Mouse (Mus musculus) urinary bladder, postnatal 10 days (tissue): ENCODE results near the gene 2310022B05Rik.

Experiments
- DNase-seq: peaks from one replicate; pipeline ENCODE4 v3.0.0; 2022; ENCODE audit warnings: low spot score

Gene 2310022B05Rik

DNA sequence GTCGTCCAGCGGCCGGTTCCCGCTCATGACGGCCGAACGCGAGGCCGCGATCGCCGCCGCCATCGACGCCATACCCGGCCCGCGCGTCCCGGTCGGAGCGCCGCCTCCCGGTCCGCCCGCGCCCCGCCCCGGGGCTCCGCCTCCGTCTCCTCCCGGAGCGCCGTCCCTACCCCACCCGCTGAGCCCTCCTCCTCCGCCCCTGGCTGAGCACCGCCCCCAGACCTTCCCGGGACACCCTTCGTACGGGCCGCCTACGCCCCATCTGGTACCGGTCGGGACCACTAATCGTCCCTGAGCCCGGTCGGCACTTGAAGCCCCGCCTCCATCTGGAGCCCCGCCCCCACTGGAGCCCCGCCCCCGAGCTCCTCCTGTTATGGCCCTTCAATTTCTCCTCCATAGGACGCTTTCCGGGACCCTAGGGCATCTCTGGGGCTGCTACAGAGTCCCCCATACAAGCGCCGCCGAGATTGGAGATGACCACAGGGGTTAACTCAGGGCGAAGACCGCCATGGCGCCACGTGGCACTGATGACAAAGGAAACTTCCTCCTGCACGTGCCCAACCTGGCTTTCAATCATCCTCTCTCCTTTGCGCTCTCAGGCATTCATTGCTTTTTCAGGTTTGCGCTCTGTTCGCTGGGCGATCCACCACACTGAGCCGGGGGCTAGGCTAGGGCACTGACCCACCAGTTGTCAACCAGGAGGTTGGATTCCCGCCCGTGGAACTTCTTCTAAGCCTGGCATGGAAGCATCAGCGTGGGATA is at the start of gene 2310022B05Rik:
Gene 2310022B05Rik (minus strand): TSS at position 258 of the 762 bp plus-strand sequence.
- peak; percentile 72 for DNase-seq

DNA sequence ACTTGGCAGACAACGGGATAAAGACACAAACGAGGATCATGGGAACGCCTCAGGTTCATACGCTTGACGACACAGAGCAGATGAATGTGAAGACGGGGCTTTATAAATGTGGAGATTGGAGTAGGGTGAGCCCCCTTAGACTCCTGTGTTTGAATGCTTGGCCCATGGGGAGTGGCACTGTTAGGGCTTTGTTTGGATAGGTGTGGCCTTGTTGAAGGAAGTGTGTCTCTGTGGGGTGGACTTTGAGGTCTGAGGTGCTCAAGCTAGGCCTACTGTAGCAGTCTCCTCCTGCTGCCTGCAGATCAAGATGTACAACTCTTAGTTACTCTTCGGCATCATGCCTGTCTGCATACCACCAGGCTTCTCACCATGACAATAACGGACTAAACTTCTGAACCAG is 42.7 kb upstream of the 2310022B05Rik start:
- DNase-seq, result no peak

DNA sequence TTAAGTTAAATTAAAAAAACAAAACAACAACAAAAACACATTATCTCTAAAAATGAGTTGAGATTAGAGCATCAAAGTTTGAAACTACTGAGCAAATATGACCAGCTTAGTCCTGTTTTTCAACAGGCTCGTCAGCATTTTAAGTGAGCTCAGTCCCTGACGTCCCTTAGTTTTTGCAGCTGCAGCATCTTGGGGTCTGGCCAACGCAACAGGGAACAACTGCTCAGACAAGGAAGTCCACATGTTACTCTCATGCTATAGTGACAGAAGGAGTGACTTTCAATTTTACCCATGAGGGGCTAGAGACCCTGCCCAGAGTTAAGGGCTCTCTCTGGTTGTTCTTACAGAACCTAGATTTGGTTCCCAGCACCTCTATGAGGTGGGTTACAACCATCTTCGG is 41.2 kb upstream of the 2310022B05Rik start:
- DNase-seq, result no peak

DNA sequence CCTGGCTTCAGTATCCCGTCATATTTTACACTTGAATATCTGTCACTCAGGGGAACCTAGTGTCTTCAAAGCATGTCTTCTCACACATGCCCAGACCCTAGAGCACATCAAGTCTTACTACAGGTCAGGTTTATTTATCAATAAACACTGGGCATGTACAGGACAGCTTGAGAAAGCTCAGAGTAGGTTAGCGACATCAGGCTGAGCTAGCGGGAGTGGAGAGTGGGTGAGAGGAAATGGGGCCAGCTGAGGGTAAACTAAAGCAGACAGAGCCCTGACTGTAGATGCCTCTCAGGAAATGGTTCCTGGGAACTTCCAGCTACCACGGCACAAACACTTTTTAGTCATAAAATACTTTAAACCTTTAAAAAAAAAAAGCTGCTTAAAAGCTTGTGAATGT is 40.4 kb upstream of the 2310022B05Rik start:
- no peak for DNase-seq

DNA sequence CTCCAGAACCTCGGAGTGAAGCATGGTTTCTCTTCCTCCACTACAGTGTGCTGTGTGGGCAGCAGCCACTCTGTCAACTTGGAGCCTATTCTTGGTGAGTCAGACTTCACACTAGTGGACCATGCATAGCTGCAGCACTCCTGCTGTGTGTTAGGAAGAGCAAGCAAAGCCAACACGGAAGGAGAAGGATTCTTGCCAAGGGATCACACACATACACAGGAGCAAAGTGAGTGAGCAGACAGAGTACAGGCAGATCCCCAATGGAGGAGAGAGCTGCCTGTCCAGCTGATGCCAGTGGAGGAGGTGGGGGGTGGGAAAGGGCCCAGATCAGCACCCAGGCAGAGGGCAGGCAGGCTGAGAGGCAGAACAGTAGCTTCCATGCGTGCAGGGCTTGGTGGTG is 39.0 kb upstream of the 2310022B05Rik start:
- DNase-seq, result no peak

DNA sequence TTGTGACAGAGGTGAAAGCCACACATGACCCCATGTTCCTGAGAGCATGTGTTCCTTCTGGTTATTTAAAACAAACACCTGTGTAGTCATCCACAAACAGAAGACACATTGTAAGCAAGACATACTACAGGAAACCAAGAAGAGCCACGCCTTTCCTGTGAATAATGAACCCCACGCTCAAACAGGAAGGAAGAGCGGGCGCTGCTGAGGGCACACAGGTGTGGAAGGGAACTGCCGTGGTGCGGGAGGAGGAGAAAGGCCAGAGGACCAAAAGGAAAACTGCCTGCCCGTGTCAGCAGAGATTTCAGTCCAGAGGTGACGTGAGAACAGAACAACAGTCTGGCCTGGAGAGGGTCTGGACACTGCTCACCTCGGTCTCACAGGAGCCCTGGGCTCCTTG is 37.9 kb upstream of the 2310022B05Rik start:
- no peak for DNase-seq

DNA sequence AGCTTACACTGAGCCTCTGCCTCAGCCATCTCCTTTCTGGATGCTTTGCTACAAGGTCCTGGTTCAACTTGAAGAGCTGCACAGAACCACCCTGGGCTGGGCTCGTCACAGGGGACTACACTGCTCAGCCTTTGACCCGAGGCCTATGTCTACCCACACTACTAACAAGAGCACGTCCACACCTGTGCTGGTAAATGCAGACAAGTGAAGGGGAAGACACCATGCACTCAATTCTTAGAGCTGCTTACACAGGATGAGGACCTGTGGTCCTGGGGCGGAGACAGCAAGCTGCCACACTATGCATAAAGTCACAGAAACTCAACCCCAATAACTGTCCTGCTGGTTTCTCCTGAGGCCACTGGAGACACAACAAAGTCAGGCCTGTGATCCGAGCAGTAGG is 37.1 kb upstream of the 2310022B05Rik start:
- DNase-seq, result no peak

DNA sequence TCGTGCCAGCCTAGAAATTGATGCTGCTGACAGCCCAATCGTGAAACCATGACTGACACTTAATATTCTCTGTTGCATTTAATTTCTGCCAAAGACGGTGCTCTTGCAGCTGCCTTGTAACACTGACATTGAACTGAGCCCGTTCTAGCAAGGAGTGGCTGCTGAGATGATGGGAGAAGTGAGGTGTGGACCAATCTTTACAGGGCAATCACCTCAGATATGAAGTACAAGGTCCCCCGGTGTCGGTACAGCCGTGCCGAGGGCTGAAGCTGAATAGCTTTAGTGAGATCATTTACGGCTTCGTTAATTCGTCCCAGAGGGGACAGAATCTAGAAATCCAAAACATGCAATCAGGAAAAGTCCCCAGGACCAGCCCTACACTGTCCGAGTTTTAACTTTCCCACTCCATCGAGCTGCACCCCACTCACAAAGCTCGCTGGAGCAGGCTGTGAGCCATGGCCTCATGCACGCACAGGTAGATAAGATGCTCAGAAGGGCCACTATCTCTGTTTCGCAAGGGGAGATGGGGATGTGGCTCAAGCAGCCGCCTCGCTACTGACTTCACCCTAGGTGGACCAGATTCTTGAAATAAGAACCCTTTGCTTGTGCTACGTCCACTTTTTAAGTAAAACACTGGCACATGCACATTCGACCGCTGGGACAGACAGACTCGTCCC is 32.4 kb upstream of the 2310022B05Rik start:
- DNase-seq, result no peak

DNA sequence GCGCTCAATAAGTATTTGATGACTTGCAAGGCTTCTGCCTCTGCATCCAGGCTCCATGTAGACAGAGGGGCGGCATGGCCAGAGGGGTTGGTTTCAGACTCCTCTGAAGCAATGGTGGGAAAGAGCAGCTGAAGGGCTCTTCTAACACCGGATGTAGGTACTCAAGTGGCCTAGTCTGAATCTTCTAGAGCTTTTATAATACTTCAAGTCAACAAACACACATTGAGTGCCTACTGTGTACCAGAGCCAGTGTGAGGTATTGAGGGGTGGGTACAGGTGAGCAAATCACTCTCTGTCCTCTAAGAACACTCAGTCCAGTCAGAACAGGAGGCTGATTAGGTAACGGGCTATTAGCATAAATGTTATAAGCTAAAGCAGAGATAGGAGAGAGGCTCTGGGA is 28.5 kb upstream of the 2310022B05Rik start:
- DNase-seq, result no peak

DNA sequence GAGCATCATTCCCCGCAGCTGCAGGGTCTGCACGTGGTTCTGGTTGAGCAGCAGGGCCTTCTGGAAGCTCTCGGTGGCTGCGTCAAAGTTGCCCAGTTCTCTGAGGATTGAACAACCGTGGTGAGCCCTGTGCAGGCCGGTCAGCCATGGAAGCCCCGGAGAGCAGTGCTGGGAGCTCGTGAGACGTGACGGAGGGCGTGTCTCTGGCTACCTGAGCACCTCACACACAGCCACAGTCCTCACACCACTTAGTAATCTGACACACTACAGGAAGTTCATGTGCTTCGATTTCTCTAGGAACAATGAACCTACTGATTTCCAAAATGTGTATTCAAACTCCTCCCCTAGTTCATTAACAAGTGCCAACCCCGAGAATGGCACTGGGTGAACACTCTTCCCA is 25.7 kb upstream of the 2310022B05Rik start:
- no peak for DNase-seq

DNA sequence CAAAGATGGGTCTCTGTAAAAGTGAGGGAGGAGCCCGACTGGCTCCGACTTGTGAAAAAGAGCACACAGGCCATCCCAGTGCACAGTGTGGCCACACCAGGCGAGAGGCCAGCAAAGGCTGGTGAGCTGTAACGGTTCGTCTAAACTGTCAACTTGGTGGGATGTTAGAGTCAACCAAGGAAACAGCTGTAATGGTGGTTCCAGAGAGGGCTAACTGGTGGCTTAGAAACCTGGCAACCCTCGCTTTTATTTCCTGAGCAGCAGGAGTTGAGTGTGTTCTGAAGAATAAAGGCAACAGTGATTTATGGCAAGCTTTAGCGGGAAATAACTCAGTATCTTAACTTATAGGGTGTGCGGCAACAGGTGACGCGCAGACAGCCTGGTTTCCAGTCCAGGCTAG is 19.0 kb upstream of the 2310022B05Rik start:
- no peak for DNase-seq

DNA sequence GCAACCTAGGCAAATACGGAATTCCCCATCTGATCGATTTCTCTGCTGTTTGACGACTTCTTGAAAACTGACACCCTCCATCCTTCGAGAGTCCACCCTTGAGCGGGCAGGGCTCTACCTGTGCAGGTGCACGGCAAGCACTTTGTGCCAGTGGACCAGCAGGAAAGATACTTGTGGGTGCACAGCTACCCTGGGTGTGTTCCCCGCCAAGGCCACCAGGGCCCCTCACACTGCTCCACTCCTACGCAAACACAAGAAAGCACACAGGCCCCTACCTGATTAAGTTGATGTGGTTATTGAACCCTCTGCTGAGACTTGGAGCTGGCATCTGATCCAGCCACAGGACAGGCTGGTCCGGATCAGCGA is 18.6 kb upstream of the 2310022B05Rik start:
- DNase-seq, result no peak

DNA sequence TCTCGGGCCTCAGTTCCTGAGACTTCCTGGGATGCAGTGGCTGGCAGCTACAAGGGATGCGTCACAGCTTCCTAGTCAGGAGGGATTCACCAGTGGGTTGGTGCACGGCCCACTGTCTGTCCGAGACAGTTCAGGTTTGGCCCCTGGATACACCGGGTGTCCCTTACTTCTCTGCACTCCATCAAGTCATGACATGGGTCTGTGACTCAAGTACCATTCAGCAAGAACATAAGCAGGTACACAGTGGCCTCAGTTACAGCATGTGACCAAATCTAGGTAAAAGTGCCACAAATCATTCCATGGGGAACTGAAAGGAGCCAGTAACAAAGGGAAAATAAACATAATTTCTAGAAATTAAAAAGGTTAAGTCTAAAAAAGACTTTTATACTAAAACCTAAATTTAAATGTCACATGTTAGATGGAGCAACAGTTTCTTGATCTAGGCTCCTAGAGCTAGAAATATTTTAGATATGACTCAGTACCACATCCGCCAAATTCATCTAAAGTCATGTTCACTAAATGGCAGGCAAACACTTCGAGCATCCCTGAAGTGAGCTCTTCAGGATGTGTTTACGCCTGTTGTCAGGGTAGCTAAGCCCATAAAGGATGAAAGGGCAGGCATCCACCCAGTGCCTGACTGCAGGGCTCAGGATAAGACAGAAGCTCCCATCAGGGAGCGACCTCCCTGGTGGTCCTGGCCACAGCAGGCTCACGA is 18.1 kb upstream of the 2310022B05Rik start:
- no peak for DNase-seq

DNA sequence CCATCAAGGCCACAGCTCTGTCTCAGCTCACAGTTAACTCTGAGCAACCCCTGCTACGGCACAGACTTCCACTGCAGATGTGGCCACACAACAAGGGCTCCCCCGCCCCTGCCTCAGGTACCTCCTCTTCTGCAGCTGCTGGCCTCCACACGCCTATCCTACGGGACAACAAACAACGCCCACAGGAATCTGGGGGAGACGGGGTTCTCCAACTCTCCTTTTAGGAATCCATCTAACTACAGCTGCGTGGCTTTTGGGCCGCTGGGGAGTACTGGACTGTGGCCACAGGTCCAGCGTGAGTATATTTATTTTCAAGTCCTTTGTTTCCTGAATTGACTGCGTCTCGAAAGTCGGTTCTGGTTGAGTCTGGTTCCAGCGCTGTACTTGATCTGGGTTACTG is 15.1 kb upstream of the 2310022B05Rik start:
- DNase-seq, result no peak

DNA sequence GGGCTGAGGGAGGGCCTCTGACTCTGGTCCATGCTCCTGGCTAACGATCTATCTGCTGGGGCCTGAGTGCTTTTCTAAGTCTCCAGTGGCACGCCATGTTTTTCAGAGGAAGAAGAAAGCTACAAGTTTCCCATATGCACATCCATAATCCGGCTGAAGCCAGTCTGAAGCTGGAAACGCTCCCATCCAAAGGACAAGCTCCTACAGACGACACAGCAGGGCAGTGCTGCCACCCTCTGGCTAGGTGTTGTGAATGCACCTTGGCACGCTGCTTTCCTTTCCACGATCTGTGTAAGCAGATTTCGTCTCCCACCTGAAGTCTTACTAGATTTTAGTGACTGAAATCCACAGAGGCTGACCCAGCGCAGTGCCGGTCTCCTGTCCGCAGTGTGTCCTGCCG is 14.3 kb upstream of the 2310022B05Rik start:
- DNase-seq, result no peak

DNA sequence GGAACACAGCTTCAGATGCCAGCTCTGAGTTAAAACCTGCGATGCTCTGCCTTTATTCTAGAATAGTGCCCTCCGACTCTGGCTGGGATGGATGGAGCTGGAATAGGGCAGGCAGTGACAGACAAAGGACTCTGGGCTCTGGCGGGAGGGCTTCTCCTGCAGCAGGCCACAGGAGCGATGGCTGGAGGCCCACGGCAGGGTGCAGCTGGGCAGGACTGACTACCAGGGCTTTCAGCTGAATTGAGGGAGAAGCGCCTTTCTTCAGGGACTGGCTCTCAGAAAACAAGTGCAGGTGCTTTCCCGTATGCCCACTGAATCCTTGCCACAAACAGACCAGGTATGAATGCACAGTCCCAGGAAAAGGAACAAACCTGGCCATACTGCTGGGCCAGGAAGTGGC is 13.9 kb upstream of the 2310022B05Rik start:
- DNase-seq, result no peak

DNA sequence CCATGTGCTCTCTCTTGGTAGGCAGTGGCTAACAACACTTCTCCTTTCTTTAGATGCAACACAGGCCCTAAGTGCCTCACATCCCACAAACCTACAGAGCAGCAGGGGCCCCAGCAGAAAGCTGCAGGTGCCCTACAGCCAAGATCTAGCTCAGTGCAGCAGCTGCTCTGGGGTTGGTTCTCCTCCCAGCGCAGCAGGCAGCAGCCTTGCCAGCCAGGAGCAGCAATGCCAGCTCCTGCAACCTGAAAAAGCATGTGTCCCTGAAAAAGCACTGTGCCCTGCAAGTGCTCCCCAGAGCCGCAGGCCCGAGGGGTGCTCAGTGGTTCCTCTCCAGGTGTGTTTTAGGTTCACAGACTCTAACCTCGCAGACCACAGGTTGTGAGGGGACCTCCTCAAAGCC is 13.5 kb upstream of the 2310022B05Rik start:
- DNase-seq, result no peak

DNA sequence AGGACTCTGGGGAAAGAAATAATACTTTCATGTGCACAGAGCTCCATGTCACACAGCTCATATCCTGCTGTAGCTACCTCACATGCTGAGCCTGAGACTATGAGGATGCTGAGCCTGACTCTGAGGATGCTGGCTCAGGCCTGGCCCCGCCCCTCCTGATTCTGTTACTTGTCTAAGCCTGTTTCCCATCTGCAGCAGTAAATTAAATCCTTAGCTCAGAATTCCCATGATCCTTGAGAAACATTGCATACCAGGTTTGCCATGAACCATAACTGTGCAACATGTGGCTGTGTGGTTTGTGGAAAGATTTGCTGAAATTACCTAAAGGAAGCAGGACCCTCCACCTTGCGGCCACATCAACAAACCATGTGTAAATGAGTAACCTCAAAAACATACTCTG is 9.2 kb upstream of the 2310022B05Rik start:
- DNase-seq, result no peak

DNA sequence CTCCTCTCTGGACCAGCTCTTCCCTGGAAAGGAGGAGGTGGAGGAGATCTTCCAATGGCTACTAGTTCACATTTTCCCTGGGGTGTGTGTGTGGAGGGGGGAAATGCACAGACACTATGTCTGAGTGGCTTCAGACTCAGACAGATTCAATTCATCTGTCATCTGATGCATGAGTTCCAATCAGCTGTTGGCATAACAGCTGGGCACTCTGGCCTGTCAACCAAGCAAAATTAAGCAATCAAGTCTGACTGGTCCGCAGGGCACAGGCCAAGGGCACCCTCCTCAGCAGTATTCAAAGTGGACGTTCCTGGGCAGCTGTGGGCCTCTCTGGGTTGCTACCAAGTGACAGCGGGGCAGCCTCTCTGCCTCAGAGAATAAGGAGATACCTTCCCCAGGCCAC is 5.6 kb upstream of the 2310022B05Rik start:
- DNase-seq, result no peak

DNA sequence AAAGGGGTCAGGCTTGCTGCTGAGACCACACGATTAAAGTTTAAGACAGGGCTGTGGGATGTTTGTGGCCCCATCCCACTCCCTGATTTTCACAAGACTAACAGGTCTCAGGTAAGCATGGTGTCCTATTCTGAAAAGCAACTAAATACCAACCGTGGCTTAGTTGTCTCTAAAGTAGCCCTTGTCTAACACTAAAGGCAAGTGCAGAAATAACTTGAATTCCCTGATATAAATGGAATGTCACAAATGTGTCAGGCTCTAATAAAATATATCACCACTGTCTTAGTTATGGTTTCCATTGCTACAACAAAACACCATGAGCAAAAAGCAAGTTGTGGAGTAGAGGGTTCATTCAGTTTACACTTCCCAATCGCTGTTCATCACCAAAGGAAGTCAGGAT is 1.2 kb upstream of the 2310022B05Rik start:
- no peak for DNase-seq

DNA sequence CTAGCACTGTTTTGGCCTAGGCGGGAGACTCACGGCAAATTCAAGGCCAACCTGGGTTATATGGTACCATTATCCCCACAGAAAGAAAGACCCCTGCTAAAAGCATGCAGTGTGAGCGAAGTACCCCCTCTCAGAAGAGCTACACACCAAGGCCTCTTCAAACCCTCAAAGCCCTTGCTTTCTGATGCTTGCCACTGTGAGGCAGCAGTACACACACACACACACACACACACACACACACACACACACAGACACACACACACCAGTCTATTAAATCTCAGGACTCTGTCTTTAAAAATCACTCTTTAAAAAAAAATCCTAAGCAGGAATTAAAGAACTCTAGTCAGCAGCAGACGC is 683 bp upstream of the 2310022B05Rik start:
- no peak for DNase-seq

DNA sequence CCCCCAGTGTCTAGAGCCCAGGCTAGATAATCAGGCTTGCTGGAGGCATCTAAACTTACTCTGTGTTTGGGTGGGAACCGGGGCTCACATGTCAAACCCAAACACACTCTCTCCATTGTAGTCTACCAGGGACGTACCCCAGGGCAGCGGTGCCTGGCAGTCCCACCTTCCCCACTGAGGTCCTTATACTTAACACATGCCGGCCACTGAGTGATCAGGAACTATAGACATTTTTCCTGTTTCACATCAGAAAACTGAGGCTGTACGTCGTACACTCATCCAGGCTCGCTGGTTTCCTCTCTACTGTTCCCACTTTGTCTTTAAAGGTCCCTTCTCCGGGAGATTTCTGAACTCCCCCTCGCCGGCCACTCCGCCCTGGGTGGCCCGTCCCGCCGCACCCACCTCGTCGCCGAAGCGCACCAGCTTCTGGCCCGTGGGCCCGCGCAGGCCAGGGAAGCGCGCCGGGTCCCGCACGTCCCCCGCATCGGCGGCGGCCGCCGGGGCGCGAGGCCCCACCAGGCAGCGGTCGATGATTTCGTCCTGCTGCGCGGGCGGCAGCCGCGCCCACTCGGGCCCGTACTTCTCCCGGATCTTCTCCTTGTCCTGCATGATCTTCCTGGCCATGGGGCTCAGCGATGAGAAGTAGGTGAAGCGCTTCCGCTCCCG is 590 bp downstream of the 2310022B05Rik start:
- no peak for DNase-seq

DNA sequence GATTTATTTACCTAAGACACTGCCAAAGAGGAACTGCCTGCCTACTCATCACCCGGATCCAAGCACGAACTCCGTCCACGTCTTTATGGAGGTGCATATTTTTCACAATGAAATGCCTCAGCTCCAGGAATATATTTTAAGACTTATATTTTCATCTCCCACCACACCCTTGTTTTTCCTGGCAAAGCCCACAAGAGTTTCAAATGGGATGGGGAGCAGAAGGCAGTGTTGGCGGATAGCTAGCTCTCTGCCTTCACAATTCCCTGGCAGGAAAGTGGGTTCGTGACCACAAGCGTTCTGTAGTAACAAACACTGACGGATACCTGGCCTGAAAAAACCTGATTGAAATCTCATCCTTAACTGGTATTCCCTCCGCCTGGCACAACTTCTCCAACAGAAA is 1.4 kb downstream of the 2310022B05Rik start:
- DNase-seq, result no peak
